Mouse (Mus musculus) heart, postnatal 10 days (tissue): Measurements from ENCODE around the gene Cfap97d2. TPM values are rescaled to one million over a fixed set of nuclear protein-coding genes. Genes with fewer than 3 reads are reported as not detected.

Experiments used
- DNase-seq, 2 experiments: peaks; one replicate each; pipeline ENCODE4 v3.0.0; 2021
- intact Hi-C: fragments of 180-260 bp; cut with DNase I; formaldehyde crosslinking; loops from one replicate; pipeline ENCODE4 v1.15.1; 2025
- total RNA-seq, 2 experiments: library from RNA; stranded (reverse); gene quantifications; 2 replicates each; pipeline ENCODE4 v1.2.3; 2021

Gene Cfap97d2
- total RNA-seq, 2 experiments from 2014 or later = not detected

- DNase-seq = no peak
Observed at GRCm38 (mm10) chr8:13686426-13686825, 19.3 kb upstream of the Cfap97d2 start.

GRCm38 (mm10) chr8:13687101-13687717 lies 18.5 kb upstream of the Cfap97d2 start:
- DNase-seq = no peak
- intact Hi-C loops = no loop called here

More at GRCm38 (mm10) chr8:13686426-13686825, 19.3 kb upstream of the Cfap97d2 start:
- intact Hi-C loops = no loop called here

- intact Hi-C loops = no loop called here
- no peak for DNase-seq
Observed at GRCm38 (mm10) chr8:13687941-13688340, 17.7 kb upstream of the Cfap97d2 start.

GRCm38 (mm10) chr8:13688461-13688860 lies 17.2 kb upstream of the Cfap97d2 start:
- intact Hi-C loops = no loop called here
- DNase-seq = peak; percentile 62 to 63

- intact Hi-C loops = no loop called here
- no peak for DNase-seq
Observed at GRCm38 (mm10) chr8:13689331-13689730, 16.4 kb upstream of the Cfap97d2 start.

GRCm38 (mm10) chr8:13692302-13693066 lies 13.2 kb upstream of the Cfap97d2 start:
- intact Hi-C loops = no loop called here
- no peak for DNase-seq

- intact Hi-C loops = no loop called here
- no peak for DNase-seq
Observed at GRCm38 (mm10) chr8:13694735-13695134, 11.0 kb upstream of the Cfap97d2 start.

GRCm38 (mm10) chr8:13695203-13695867 lies 10.4 kb upstream of the Cfap97d2 start:
- no peak for DNase-seq
- intact Hi-C loops = no loop called here

- no peak for DNase-seq
- intact Hi-C loops = no loop called here
Observed at GRCm38 (mm10) chr8:13696157-13696556, 9.5 kb upstream of the Cfap97d2 start.

- no peak for DNase-seq
- intact Hi-C loops = no loop called here
Observed at GRCm38 (mm10) chr8:13697196-13697595, 8.5 kb upstream of the Cfap97d2 start.

GRCm38 (mm10) chr8:13697681-13698080 lies 8.0 kb upstream of the Cfap97d2 start:
- peak; percentile 45 to 63 for DNase-seq

GRCm38 (mm10) chr8:13698281-13698680 lies 7.4 kb upstream of the Cfap97d2 start:
- DNase-seq = no peak
- intact Hi-C loops = no loop called here

More at GRCm38 (mm10) chr8:13697681-13698080, 8.0 kb upstream of the Cfap97d2 start:
- intact Hi-C loops = no loop called here

GRCm38 (mm10) chr8:13699323-13699949 lies 6.3 kb upstream of the Cfap97d2 start:
- intact Hi-C loops = no loop called here
- no peak for DNase-seq

GRCm38 (mm10) chr8:13702755-13703154 lies 2.9 kb upstream of the Cfap97d2 start:
- no peak for DNase-seq
- intact Hi-C loops = no loop called here

- no peak for DNase-seq
- intact Hi-C loops = no loop called here
Observed at GRCm38 (mm10) chr8:13703756-13704155, 1.9 kb upstream of the Cfap97d2 start.

- no peak for DNase-seq
- intact Hi-C loops = no loop called here
Observed at GRCm38 (mm10) chr8:13704301-13704700, 1.4 kb upstream of the Cfap97d2 start.

- no peak for DNase-seq
- intact Hi-C loops = no loop called here
Observed at GRCm38 (mm10) chr8:13706918-13707317, 1.2 kb downstream of the Cfap97d2 start.

- no peak for DNase-seq
- intact Hi-C loops = no loop called here
Observed at GRCm38 (mm10) chr8:13708514-13708913, 2.8 kb downstream of the Cfap97d2 start.

- intact Hi-C loops = no loop called here
- no peak for DNase-seq
Observed at GRCm38 (mm10) chr8:13718980-13719379, 13.3 kb downstream of the Cfap97d2 start.

GRCm38 (mm10) chr8:13725722-13726121 lies 20.0 kb downstream of the Cfap97d2 start:
- intact Hi-C loops = loop anchor here (5.0 kb wide), 3 partner anchors 48 to 173 kb away; partner anchors contain the start of gene Rasa3

More at GRCm38 (mm10) chr8:13725722-13726121, 20.0 kb downstream of the Cfap97d2 start:
- peak; percentile 46 to 74 for DNase-seq
